Mouse (Mus musculus) liver, embryonic 14.5 days (tissue): ENCODE data around the gene Hyou1. TPM values are rescaled to one million over a fixed set of nuclear protein-coding genes. Genes with fewer than 3 reads are reported as not detected.
A peak's percentile ranks its signal among the peaks of the same experiment; 100 is the strongest.
"Not testable (repeated sequence)": the region's sequence is repeated elsewhere in the genome, so short reads cannot be mapped to it uniquely, and the experiment has no call there.

Source experiments
- ATAC-seq: fragments of 200-750 bp; cut with Nextera tagmentation; 2 replicates; pipeline ENCODE4 v1.8.0; 2017; ENCODE audit warnings: moderate number of reproducible peaks, mild to moderate bottlenecking, moderate library complexity; ENCODE audit not compliant: insufficient read depth
- DNase-seq, 3 experiments: peaks; one replicate each; pipeline ENCODE4 v3.0.0-alpha.2; 2012 to 2013; ENCODE audit warnings: low read depth in 3 of 3, low spot score in 3 of 3
- H3K27ac ChIP-seq: fragments of 300-500 bp; sonication (generic); 2 replicates; pipeline ENCODE4 v1.5.1; 2014; ENCODE audit warnings: moderate library complexity, mild to moderate bottlenecking, control low read depth, inconsistent platforms
- H3K27me3 ChIP-seq: fragments of 300-500 bp; sonication (generic); 2 replicates; pipeline ENCODE4 v1.6.1; 2014; ENCODE audit warnings: mild to moderate bottlenecking, low read length, moderate library complexity; ENCODE audit not compliant: control insufficient read depth, insufficient read depth
- H3K36me3 ChIP-seq: fragments of 300-500 bp; sonication (generic); replicated peaks from 2 replicates; pipeline ENCODE4 v1.6.1; 2014; ENCODE audit warnings: low read depth; ENCODE audit not compliant: control insufficient read depth, insufficient read depth
- H3K4me1 ChIP-seq, 2 experiments: fragments of 200-500 bp in 1 of 2; fragments of 300-500 bp in 1 of 2; sonication (generic) in 1 of 2; replicated peaks; 2 replicates each; pipeline ENCODE4 v1.6.1; 2012 to 2014; ENCODE audit warnings: antibody characterized with exemption in 1 of 2, inconsistent platforms in 1 of 2, low read length in 1 of 2; ENCODE audit not compliant: control insufficient read depth in 2 of 2, insufficient read depth in 2 of 2
- H3K4me2 ChIP-seq: fragments of 300-500 bp; sonication (generic); 2 replicates; pipeline ENCODE4 v1.6.1; 2014; ENCODE audit warnings: low read depth, mild to moderate bottlenecking, control low read depth, moderate library complexity
- H3K4me3 ChIP-seq, 2 experiments: fragments of 200-500 bp in 1 of 2; fragments of 300-500 bp in 1 of 2; sonication (generic) in 1 of 2; 2 replicates each; pipeline ENCODE4 v1.5.1; 2012 to 2014; ENCODE audit warnings: low read depth in 2 of 2, low read length in 2 of 2, mild to moderate bottlenecking in 2 of 2, control low read depth in 1 of 2, inconsistent platforms in 1 of 2, moderate library complexity in 1 of 2; ENCODE audit not compliant: insufficient read depth in 1 of 2
- H3K9ac ChIP-seq: fragments of 300-500 bp; sonication (generic); replicated peaks from 2 replicates; pipeline ENCODE4 v1.6.1; 2014; ENCODE audit warnings: mild to moderate bottlenecking, control low read depth, moderate library complexity
- H3K9me3 ChIP-seq: fragments of 300-500 bp; sonication (generic); 2 replicates; pipeline ENCODE4 v1.6.1; 2016; ENCODE audit warnings: low read length, mixed read lengths; ENCODE audit not compliant: control insufficient read depth
- CTCF ChIP-seq: IDR thresholded peaks from 2 replicates; pipeline ENCODE4 v1.5.1; 2016; ENCODE audit warnings: antibody characterized with exemption, low read depth, control low read depth
- EP300 ChIP-seq: IDR thresholded peaks from 2 replicates; pipeline ENCODE4 v1.6.1; 2016; ENCODE audit warnings: antibody characterized with exemption, low read depth
- WGBS: fragments of 180-500 bp; shearing (Covaris S2); extraction: QIAGEN DNeasy Blood & Tissue Kit; methylation state at CpG from one replicate; pipeline ENCODE4 v1.1.7; 2014; ENCODE audit not compliant: insufficient replicate concordance; 5-methylcytosine and 5-hydroxymethylcytosine counted together
- polyA plus RNA-seq, 2 experiments: library from polyadenylated mRNA; depleted of rRNA in 1 of 2; stranded (reverse) in 1 of 2; unstranded in 1 of 2; fragments of >200 nt; fragmentation: Nextera tagmentation in 1 of 2; extraction: Ambion mirVana in 1 of 2; gene quantifications; 2 replicates each; pipeline versions ENCODE4 v1.2.1 to v1.2.3; 2012 to 2014

The Hyou1 gene
- polyA plus RNA-seq, 2 experiments, result 12.5 to 16.5 TPM

GRCm38 (mm10) chr9:44364480-44364879 is 14.8 kb upstream of the Hyou1 start:
- no peak for DNase-seq
- ATAC-seq, result no peak
- WGBS, result 59% methylated on average over 3 of the region's 3 CpGs

GRCm38 (mm10) chr9:44373386-44373785 is 5.9 kb upstream of the Hyou1 start:
- ATAC-seq (no peak), DNase-seq (no peak)
- H3K9ac ChIP-seq, result no peak overlapping the region; the same call in 1 of the 2 replicates
- H3K4me2 ChIP-seq, result no peak overlapping the region
- no peak overlapping the region for H3K4me3 ChIP-seq
- TF ChIP-seq EP300, result no peak
- TF ChIP-seq CTCF, result no peak
- no peaks in the 10 kb centered on the region for H3K36me3 ChIP-seq
- H3K27ac ChIP-seq, result no peak overlapping the region; the same call in 1 of the 2 replicates
- H3K27me3 ChIP-seq, result no peaks in the 10 kb centered on the region
- H3K4me1 ChIP-seq, result peaks cover 5 to 12% of the 10 kb centered on the region in 2 experiments
- no peaks in the 10 kb centered on the region for H3K9me3 ChIP-seq

More at GRCm38 (mm10) chr9:44364480-44364879, 14.8 kb upstream of the Hyou1 start:
- Histone ChIP-seq H3K4me2 (no peak overlapping the region), H3K4me1 (peaks cover 6 to 7% of the 10 kb centered on the region in 2 experiments; a peak in 3 of 4 replicates), H3K27me3 (no peaks in the 10 kb centered on the region), H3K36me3 (0 out of 2 replicates have a peak, but pooled peaks cover 1% of the 10 kb centered on the region), H3K9ac (no peak overlapping the region), H3K4me3 (no peak overlapping the region), H3K9me3 (no peaks in the 10 kb centered on the region), H3K27ac (no peak overlapping the region)
- TF ChIP-seq EP300 (no peak), CTCF (peak; percentile 75)

GRCm38 (mm10) chr9:44376141-44376540 is 3.1 kb upstream of the Hyou1 start:
- TF ChIP-seq EP300 (no peak), CTCF (no peak)
- DNase-seq (no peak), ATAC-seq (no peak)
- Histone ChIP-seq H3K4me2 (no peak overlapping the region), H3K36me3 (peaks cover 5% of the 10 kb centered on the region), H3K9me3 (no peaks in the 10 kb centered on the region), H3K4me3 (no peak overlapping the region), H3K4me1 (peaks cover 15 to 24% of the 10 kb centered on the region in 2 experiments), H3K27ac (no peak overlapping the region), H3K9ac (no peak overlapping the region), H3K27me3 (no peaks in the 10 kb centered on the region)
- 77% methylated on average over 6 of the region's 6 CpGs for WGBS

GRCm38 (mm10) chr9:44377335-44377734 is 2.0 kb upstream of the Hyou1 start:
- WGBS, result 55% methylated on average over 2 of the region's 2 CpGs
- not testable (repeated sequence) for H3K9me3 ChIP-seq, H3K4me3 ChIP-seq, DNase-seq, H3K27me3 ChIP-seq, H3K9ac ChIP-seq, H3K27ac ChIP-seq, ATAC-seq
- Histone ChIP-seq H3K36me3 (peaks cover 15% of the 10 kb centered on the region), H3K4me2 (peak overlapping the region; percentile 72; the same call in 1 of the 2 replicates), H3K4me1 (peaks cover 15 to 24% of the 10 kb centered on the region in 2 experiments)

- peak overlapping the region; percentile 86 for H3K27ac ChIP-seq
- H3K27me3 ChIP-seq, result no peaks in the 10 kb centered on the region
- ATAC-seq (no peak), DNase-seq (no peak)
- H3K4me1 ChIP-seq, result peaks cover 15 to 24% of the 10 kb centered on the region in 2 experiments
- WGBS, result 38% methylated on average over 5 of the region's 5 CpGs
- no peaks in the 10 kb centered on the region for H3K9me3 ChIP-seq
- peak overlapping the region; percentile 83 for H3K9ac ChIP-seq
- H3K36me3 ChIP-seq, result peaks cover 24% of the 10 kb centered on the region
- H3K4me3 ChIP-seq, result peak overlapping the region; percentile 78 to 92
- H3K4me2 ChIP-seq, result peak overlapping the region; percentile 72
- no peak for TF ChIP-seq EP300
- TF ChIP-seq CTCF, result no peak
Observed at GRCm38 (mm10) chr9:44378153-44378730, 1.0 kb upstream of the Hyou1 start.
